Mouse (Mus musculus) thymus, postnatal 25 days (tissue): ENCODE results near the gene Pbx3.

ENCODE experiments used
- DNase-seq: peaks from one replicate; pipeline ENCODE4 v3.0.0; 2022

Pbx3 gene

DNA sequence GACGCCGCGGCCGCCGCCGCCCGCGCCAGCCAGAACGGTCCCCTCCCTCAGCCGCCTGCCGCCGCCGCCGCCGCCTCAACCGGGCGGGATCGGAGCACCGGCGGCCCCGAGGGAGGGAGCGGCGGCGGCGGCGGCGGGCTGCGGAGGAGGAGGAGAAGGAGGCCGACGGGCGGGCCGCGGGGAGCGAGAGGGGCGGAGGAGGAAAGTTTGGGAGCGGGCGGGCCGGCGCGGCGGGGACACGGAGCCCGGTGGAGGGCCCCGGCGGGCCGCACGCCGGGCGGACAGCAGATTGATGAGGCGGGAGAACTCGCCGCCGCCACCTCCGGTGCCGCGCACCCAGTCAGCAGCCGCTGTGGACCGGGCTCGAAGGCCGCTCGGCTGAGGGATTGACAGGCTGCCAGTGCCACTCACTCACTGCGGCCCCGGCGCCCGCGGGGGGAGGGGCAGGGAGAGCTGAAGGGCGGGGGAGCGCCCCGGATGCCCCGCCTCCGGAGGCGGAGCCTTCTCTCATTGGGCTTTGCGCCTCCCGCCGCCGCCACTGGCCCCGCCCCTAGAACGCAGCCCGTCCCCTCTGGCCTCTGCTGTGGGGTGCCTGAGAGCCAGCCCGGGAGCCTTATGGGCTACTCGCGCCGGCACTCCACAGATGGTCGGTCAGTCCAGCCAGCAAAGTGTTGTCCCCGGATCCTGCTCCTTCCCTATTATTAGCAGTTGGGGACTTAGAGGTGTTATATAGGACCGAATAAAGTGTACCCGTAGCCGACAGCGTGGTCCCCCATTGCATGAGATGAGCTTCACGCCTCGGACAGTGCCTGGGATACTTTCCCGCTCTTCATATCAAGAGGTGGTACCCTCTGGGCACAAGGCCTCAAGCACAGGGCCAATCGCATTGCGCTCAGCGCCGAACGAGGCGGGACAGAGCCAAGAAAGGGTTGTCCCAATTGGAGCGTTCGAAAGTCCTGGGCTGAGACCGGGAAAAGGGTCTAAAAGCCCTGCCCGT lies at the start of gene Pbx3:
Pbx3 (minus strand) TSS at position 838 of the 997 bp plus-strand sequence.
- peak; percentile 98 for DNase-seq

DNA sequence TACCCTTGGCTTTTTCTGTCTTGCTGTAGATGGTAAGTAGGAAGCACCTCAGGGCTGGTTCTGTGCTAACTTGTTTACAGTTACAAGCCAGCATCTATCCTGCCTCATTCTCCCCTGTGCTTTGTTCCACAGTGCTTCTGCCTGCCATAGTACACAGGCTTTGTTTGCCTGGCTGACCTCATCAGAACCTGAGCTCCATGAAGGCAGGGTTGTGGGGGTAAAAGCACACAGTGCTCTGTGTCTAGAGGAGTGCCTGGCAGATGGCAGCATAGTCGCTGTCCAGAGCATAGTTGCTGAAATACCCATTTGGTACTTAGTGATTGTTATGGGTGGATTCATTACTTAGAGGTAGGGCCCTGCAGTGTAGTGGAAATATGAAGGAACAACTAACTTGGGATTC lies 47.3 kb upstream of the Pbx3 start:
- no peak for DNase-seq

DNA sequence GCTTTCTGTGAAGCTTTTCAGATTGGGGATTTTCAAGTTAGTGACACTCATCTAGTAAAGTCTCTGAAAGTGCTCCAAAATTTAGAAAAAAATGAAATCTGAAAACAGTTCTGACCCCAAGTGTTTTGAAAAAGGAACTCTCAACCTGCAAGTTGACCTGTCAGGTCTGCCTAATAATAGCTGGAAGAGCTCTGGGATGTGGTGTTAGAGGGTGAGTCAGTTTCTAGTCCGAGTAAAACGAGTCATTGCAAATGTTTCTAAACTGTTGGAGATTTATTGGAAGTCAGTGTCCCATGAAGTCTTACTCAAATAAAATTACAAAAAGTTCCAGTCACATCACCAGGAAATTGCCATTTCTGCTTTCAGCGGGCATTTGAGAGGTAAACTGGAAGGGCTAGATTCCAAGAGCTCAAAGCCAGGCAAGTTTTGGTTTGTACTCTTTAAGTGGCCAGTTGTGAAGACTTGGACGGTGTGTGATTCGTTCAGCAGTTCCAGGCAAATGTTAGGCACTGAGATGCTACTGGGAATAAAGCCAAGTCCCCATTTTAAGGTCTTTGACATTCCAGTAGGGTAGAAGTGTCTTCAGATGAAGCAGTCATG lies 36.9 kb upstream of the Pbx3 start:
- no peak for DNase-seq

DNA sequence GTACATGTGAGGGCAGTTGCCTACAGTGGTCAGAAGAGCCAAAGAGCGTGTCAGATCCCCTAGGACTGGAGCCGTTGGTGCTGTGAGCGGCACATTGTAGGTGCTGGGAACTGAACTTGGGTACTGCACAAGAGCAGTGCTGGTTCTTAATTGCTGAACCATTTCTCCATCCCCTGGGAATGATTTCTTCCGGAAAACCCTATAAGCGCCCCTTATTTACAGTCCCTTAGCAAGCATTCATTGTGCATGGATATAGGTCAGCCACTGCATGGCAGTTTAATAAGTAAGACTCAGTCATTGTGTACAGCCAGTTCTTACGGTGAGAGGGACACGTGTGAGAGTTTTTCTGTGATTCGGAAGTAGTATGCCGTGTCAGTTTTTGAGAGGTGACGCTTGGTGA lies 35.4 kb upstream of the Pbx3 start:
- no peak for DNase-seq

DNA sequence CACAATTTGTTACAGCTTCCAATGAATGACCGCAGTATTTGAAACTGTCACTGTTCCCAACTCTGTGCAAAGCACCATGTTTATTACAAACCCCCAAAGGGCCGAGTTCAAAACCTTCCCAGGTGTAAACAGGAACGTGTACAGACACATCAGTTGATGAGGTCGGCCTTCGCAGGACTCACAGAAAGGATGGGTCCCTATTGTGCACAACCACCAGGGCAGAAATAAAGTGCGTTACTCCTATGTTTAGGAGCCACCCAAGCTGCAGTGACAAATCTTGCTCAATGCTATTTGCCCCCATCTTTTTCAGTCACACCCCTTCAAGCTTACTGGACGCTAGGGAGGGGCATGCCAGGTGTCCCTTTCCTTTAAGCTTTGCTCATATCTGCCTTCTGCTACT lies 34.7 kb upstream of the Pbx3 start:
- DNase-seq, result no peak

DNA sequence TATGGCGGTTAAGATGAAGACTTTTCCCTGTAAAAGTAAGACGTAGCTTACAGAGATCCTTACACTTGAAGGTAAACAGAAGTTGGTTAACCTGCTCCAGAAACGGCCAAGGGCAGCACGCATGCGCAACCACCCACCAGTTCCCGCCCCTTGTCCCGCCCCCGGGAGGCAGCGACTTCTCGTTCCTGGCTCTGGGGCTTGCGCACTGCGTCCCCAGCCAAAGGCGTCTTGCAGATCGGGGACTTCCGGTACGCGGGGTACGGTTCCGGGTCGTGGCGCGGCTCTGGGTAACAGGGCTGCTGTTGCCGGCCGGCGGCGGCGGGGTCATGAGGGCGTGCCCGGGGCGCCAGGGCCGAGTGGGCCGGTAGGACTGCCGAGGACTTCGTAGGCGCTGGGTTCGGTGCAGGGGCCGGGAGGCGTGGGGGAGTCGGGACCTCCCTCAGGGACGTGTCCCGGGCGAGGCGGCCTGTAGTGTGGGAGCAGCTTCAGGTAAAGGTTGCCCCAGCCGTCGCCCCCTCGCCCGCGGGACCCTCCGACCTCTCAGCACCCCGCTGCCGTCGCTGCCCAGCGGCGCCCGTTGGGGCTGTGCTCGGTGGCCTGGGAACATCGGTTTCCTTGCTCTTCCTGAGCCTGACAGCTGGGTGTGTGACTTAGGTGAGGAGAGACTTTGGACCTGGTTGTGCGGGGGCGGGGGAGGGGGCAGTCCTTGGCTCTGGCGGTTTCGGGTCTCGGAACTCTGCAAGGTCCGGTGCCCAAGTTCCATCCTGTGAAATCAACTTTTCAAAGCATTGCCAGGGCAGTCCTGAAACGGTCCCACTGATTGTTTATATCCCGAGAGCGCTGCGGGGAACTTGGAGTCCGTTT lies 33.9 kb upstream of the Pbx3 start, which contains the start of gene Mapkap1:
Mapkap1 (plus strand) TSS at position 171 of the 864 bp plus-strand sequence.
- DNase-seq, result peak; percentile 98

DNA sequence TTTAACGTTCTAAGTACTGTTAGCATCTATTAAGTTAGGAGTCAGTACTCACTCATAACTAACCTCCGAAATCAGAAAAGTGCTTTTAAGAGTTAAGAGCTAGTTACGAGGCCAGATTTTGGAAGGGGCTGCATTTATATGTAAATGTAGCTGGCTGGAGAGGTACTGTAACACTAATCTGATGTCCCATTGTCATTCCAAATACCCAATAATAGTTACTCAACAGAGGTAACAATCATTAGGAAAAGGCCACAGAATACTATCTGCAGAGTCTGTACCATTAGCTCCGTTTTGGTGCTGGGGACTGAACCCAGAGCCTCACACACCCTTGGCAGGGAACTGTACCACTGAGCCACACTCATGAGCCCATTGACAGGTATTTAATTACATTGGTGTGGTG lies 26.6 kb upstream of the Pbx3 start:
- no peak for DNase-seq

DNA sequence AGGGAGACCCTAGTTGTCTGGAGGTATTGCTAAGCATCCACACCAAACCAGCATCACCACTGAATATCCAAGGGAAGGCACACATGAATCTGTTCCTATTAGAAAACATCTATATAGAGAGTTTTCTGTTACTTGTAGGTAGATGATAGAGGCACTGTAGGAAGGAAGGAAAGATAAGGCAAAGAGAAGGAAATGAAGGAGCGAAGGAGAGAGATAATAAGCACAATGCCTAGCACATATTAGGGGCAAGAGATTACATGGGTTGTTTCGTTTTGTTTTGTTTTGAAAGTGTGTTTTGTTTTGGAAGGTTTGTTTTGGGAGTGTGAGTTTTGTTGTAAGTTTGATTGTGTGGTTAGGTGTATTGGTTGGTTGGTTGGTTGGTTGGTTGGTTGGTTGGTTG lies 6.0 kb upstream of the Pbx3 start:
- DNase-seq, result no peak

DNA sequence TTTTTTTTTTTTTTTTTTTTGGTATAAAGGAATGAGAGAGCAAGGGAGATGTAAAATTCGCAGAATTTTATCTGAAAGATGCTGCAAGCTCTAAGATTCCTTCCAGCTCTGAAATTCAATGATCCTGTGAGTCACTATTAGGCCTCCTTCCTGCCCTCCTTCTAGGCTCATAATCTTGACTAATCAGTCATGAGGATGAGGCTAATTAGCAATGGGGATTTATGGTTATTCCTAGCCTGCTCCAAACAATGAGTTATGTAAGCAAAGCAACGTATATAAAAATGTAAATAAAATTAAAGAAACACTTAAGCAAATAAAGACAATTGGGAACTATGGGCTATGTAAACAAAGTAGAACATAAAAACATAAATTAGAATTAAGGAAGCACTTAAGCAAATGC lies 1.4 kb upstream of the Pbx3 start:
- DNase-seq, result no peak

DNA sequence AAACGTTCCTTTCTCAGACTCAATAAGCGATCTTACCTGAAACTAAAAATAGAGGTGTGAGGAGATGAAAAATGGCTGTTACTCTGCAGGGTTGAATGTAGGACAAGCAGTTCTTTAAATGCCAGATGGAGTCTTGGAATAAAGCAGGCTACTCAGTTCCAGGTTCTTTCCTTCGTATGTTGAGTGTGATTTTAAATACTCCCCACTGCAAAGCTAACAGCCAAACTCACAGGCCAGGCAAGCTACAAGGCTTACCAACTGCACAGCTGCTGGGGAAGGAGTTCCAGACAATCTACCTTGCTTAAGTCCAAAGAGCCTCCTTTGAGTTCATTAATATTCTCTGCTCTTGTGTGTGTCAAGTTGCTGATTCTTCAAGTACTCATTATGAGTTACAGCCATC lies 944 bp upstream of the Pbx3 start:
- DNase-seq, result no peak

DNA sequence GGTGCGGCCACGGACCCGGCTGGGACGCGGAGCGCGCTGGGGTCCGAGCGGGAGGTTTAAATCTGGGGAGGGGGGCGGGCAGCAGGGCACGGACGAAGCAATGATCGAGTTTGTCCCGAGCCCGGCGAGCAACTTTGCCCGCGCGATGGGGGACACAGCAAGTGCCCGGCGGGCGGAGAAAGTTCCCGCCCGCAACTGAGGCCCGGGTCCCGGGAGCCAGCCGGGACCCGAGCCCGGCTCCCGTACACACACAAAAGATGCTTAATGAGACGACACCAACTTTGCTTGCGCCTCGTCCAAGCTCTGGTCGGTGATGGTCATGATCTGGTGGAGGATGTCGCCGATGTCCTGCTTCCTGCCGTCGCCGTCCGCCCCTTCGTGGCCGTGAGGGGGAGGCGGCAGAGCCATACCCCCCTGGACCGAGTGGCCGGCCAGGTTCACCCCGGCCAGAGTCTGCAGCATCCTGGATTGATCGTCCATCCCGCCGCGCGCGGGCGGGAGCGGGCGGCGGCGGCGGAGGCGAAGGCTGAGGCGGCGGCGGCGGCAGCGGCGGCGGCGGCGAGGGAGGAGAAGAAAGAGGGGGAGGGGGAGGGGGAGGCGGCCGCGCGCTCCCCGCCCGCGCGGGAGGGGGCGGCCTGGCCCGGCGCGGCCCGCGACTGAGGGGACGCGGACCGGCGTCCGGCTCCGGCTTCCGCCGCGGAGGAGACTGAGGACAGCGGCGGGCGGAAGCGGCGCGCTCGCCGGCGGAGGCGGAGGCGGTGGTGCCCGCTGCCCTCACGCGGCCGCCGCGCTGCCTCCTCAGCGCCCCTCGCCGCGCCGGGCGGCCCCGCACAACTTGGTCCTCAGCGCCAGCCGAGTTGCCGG lies 1.3 kb downstream of the Pbx3 start:
- no peak for DNase-seq

DNA sequence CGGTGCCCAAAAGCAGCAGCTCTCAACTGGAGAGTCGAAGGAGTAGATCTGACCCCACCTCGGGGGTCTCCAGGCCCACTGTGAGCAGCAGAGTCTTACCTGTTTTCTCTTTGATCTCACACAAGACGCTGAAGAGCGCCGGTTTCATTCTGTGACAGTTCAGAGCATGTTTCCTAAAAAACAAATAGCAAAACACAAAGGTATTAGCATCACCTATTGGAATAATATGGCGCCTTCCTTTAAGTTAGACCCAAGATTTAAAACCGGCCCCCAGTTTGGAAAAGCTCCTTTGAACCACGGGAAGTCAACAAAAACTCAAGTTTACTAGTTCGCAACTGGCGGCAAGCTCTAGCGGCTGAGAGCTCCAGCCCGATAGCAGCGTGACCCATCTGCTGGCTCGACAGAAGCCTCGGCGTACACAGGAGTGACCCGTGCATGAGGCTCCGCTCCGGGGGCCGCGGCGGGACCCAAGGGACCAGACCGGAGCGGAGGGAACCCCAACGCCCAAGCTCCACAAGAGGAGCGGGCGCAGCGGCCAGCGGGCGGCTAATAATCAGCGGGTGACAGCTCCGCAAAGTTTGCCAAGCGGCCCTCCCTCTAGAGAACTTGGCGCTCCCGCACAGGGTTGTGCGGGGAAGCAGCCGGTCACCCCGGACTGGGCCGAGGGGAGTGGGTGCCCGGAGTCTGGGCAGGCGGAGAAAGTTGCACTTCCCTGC lies 2.1 kb downstream of the Pbx3 start:
- peak; percentile 12 for DNase-seq

DNA sequence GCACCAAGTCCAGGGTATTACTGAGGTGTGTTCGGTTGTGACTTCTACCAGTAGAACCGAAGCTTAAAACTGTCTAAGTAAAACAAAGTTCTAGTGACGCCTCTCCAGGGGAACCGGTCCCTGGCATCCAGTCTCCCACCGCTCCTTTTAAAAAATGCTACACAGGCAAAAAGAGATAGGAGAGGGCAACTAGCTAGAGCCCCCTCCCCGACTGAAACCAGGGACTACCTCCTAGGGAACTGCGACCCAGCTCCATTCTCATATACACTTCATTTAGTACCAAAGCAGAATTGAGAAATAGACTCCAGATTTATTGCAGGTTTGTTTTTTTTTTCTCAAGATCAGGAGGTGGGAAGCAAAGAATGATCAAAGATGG lies 2.6 kb downstream of the Pbx3 start:
- DNase-seq, result peak; percentile 3

DNA sequence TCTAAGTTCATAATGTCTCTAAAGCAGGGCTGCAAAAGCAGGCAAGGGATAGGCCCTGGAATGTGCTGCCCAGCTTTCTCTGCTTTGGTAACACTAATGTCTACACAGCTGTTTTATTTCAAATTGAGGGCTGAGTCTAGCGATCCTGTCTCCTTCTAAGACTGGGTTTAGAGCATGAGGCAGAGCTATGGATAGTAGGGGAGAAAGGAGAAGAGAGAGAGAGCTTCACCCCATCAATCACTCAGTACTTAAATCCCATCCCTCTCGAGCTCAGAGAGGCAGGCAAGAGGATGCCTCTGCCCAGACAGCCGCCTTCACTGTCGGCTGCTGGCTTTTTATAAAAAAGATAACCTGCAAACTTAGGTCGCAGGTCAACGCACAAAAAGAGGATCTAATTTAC lies 4.5 kb downstream of the Pbx3 start:
- DNase-seq, result no peak

DNA sequence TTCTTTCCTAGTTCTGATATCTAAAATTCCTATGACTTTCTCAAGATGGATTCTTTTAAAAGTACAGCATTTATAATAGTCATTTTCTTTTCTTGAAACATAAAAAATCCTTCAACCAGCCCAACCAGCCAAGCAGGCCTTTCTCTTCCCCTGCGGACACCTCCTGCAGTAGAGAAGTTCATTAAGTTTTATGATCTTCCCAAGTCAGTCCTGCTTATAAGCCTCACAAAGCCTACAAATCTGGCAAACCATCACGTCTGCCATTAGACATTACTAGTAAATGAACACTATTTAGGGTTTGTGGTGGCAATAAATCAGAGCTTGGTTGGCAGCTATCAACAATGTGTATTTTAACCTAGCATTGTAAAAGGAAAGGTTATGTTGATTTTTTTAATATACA lies 5.9 kb downstream of the Pbx3 start:
- DNase-seq, result no peak

DNA sequence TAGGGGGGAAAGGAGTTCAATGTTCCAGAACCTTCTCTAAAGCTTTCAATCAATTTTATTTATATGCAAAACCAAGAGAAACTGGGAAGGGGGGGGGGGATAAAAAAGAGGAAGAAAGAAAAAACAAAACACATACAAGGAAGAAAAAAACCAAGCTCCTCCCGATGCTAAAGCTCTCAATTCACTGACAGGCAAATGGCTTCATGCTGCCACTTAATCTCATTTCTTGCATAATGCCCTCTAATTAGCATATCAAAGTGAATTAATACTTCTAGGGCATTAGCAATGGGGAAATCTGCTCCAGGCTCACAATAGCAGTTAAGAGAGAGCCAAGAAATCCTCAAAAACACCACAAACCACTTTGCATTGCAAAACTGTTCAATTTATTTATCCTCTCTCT lies 9.3 kb downstream of the Pbx3 start:
- DNase-seq, result no peak

DNA sequence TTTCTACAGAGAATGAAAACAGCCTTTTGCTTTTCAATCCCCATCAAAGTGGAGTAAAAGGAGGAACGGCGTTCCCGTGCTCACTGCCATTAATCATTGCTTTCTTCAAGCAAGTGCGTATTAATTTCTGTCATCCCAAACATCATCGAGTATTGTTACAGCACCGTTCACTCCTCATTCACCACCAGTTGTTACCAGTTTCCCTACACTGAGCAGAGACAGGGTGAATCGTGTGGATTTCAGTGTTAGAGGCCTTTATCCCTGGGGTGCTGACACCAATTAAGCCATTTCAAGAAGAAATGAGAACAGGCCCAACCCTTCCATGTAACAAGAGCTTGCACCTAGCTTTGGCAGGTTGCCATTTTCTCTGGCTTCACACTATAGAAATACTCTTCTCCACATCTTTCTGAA lies 17.1 kb downstream of the Pbx3 start:
- no peak for DNase-seq

DNA sequence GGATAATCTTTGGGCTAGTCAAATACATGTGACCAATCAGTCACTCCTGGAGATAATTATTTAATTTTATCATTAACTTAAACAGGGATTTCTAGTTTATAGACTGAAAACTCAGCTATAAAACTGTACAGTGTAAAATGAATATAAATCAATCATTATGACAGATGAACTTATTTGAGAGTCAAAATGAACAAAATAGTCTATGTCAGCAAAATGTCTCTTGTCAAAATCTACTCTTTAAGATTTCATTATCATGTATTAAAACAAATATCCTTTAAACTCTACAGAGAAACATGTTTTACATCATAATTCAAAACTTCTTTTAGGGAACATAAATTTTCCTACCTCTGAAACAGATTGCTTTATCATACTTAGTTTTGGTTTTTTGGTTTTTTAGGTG lies 20.9 kb downstream of the Pbx3 start:
- no peak for DNase-seq

DNA sequence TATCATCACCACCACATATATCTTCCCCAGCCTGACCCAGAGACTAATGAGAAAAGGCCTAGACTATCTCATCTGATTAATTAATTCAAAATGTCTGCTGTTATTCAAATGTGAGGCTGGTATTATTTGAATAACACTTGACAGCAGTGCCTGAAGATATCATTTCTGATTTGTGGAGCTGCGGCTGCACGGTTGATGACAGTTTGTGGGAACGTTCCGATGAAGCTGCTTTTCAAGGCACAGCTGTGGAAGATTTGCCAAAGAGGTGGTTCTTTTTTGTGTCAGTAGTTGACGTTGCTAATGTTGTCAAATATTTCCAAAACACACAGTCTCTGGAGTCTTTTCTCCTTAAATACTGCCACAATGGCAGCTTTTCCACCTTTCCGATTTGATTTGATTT lies 25.8 kb downstream of the Pbx3 start:
- no peak for DNase-seq

DNA sequence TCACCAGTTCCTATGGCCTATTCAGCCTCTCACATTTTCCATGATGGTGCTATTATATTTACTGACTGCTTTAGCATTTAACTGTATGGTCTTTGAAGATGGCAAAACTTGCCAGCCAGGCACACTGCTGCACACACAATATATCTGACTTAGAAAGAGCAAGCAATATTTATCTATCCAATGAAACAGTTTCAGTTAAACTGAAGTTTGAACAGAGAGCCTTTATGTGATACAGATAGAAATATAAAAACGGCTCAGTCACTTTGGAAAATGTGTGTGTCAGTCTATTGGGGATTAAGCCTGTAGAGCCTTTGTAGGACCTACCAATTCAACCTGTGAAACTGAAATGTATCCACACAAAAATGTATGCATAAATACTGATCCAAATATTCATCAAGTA lies 74.3 kb downstream of the Pbx3 start:
- no peak for DNase-seq

DNA sequence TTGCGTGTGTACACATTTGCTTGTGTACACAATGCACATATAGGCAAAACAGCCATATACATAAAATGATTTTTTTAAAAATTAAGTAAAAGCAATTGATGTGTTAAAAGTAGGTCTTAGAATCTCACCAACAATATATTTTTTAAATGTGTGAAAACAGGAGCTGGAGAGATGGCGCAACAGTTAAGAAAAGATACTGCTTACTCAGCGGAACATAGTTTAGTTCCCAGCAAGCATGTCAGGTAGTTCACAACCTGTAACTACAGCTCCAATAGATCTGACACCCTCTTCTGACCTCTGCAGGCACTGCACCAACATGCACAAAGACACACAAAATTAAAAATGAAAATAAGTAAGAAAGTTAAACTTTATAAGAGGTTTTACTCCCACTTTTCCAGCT lies 74.7 kb downstream of the Pbx3 start:
- DNase-seq, result no peak

DNA sequence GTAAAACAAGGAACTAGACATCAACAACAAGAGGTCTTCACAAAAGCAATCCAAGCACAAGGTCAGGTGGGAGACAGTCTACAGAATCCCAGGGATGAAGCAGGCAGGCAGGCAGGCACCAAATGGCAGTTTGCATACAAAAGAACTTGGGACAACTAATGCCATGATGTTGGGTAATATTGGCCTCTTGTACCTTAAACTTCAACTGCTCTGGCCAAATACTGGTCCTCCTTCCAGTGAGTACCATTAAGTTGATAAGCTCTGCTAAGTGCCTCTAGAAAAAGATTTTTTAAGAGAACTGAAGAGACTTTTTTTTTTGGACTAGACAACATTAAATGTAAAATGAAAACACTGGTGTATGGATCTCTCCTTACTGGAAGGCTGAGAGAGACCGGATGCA lies 83.2 kb downstream of the Pbx3 start:
- no peak for DNase-seq
